Mouse (Mus musculus) ES-E14 (cell line): Measurements from ENCODE around the gene Cxcl16. TPM values are rescaled to one million over a fixed set of nuclear protein-coding genes. Genes with fewer than 3 reads are reported as not detected.
A peak's percentile ranks its signal among the peaks of the same experiment; 100 is the strongest.

Experiments
- DNase-seq: peaks from one replicate; pipeline ENCODE4 v3.0.0-alpha.2; 2013; ENCODE audit warnings: low read depth, low spot score
- H3K27ac ChIP-seq: 2 replicates; pipeline ENCODE4 v1.5.1; 2012; ENCODE audit warnings: low read depth, mild to moderate bottlenecking, low read length, moderate library complexity, mixed read lengths; ENCODE audit not compliant: poor library complexity, insufficient read depth, severe bottlenecking
- H3K36me3 ChIP-seq: 2 replicates; pipeline ENCODE4 v1.6.1; 2012; ENCODE audit warnings: mild to moderate bottlenecking, low read length, moderate library complexity, mixed read lengths; ENCODE audit not compliant: control insufficient read depth, poor library complexity, insufficient read depth, severe bottlenecking
- H3K4me1 ChIP-seq, 2 experiments: fragments of 150-350 bp in 1 of 2; sonication (generic) in 1 of 2; 2 replicates each; pipeline ENCODE4 v1.6.1; 2012; ENCODE audit warnings: low read length in 2 of 2, mild to moderate bottlenecking in 1 of 2, mixed read lengths in 1 of 2; ENCODE audit not compliant: control insufficient read depth in 2 of 2, insufficient read depth in 2 of 2, poor library complexity in 1 of 2
- H3K4me3 ChIP-seq, 2 experiments: fragments of 150-350 bp in 1 of 2; sonication (generic) in 1 of 2; 2 replicates each; pipeline ENCODE4 v1.5.1; 2012; ENCODE audit warnings: low read length in 2 of 2, low read depth in 1 of 2, mild to moderate bottlenecking in 1 of 2, mixed read lengths in 1 of 2; ENCODE audit not compliant: insufficient read depth in 1 of 2, poor library complexity in 1 of 2, severe bottlenecking in 1 of 2
- H3K9ac ChIP-seq: 2 replicates; pipeline ENCODE4 v1.6.1; 2012; ENCODE audit warnings: low read depth, mild to moderate bottlenecking, low read length, mixed read lengths; ENCODE audit not compliant: poor library complexity, insufficient read depth, severe bottlenecking
- H3K9me3 ChIP-seq: fragments of 150-350 bp; sonication (generic); 2 replicates; pipeline ENCODE4 v1.6.1; 2012; ENCODE audit warnings: low read depth, mild to moderate bottlenecking, low read length; ENCODE audit not compliant: control insufficient read depth, insufficient read depth
- HCFC1 ChIP-seq: IDR thresholded peaks from 2 replicates; pipeline ENCODE4 v1.6.1; 2012; ENCODE audit warnings: low read length, inconsistent platforms, borderline replicate concordance; ENCODE audit not compliant: insufficient read depth
- MAFK ChIP-seq: IDR thresholded peaks from 2 replicates; pipeline ENCODE4 v1.6.1; 2014; ENCODE audit warnings: mild to moderate bottlenecking, low read depth, low read length, inconsistent platforms; ENCODE audit not compliant: insufficient read depth
- in situ Hi-C, 2 experiments: fragments of 600-800 bp; cut with MboI; formaldehyde crosslinking; loops; one replicate each; pipeline ENCODE4 v1.15.1; 2025; ENCODE audit warnings: low sequenced_read_pairs in 2 of 2, inconsistent platforms in 1 of 2; ENCODE audit not compliant: unreplicated experiment in 2 of 2
- total RNA-seq: library from RNA; depleted of rRNA; stranded (reverse); fragments of 300-350 nt; gene quantifications from 2 replicates; pipeline ENCODE4 v1.2.3, GENCODE M21; 2012; rRNA removed

The Cxcl16 gene
- total RNA-seq, 1 experiment = 2.9 TPM

DNA sequence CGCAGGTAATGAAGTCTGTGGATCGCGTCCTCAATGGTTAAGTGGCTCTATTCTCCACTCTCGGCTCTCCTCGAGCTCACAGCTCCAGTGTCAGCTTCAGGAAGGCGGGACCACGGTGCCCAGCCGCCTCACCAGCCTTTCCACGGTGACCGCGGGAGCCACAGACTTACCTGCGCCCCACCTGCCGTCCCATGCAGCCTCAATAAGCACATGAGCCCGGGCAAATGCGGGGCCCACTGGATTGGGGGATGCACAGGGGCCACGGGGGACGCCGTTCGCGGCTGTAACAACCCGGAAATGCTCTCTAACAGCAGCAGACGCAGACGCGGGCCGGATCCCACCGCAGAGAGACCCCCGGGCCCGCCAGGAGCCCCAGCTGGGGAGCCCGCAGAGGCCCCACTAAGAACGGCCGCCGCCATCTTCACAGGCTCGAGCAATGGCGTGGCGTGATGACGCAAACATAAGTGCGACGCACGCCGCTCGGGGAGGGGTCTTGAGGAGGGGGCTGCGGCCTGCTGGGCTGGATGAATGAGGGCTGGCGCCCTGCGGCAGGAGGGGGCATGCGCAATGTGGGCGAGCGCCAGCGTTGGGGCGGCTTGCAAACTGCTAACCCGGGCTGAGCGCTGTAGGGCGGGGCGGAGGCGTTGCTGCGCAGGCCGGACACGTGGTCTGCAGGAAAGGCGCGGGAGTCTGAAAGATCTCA lies 50.0 kb downstream of the Cxcl16 start, which contains the start of gene Pelp1:
Pelp1 (minus strand) TSS at position 438 of the 703 bp plus-strand sequence.
- in situ Hi-C loops = no loop called here
- Histone ChIP-seq H3K4me1 (peaks cover 3 to 9% of the 10 kb centered on the region in 2 experiments; a peak in 2 of 4 replicates), H3K9me3 (no peaks in the 10 kb centered on the region), H3K4me3 (peak within 1 kb of the TSS; percentile 87 to 93), H3K27ac (peak within 1 kb of the TSS; percentile 77), H3K36me3 (peaks cover 22% of the 10 kb centered on the region), H3K9ac (peak within 1 kb of the TSS; percentile 96)
- DNase-seq = peak; percentile 96
- TF ChIP-seq HCFC1 = peak; percentile 81
- no peak for TF ChIP-seq MAFK

Other genes with a start within 250 kb of the Cxcl16 start
- gene Slc16a11, start 247.2 kb downstream of the Cxcl16 start, total RNA-seq = 0.98 and 3.0 TPM in 2 replicates
- 10.7 and 12.4 TPM in 2 replicates for gene Slc16a13, start 238.9 kb downstream of the Cxcl16 start, total RNA-seq
- 5.2 and 7.1 TPM in 2 replicates for gene Bcl6b, start 230.2 kb downstream of the Cxcl16 start, total RNA-seq
- gene 0610010K14Rik, start 222.1 kb downstream of the Cxcl16 start, total RNA-seq = 49.9 and 59.4 TPM in 2 replicates
- 2.4 and 4.5 TPM in 2 replicates for gene Gm21988, start 220.2 kb downstream of the Cxcl16 start, total RNA-seq
- 66.0 and 75.1 TPM in 2 replicates for gene Rnasek, start 220.1 kb downstream of the Cxcl16 start, total RNA-seq
- 0.49 and 0.69 TPM in 2 replicates for gene Alox12, start 204.6 kb downstream of the Cxcl16 start, total RNA-seq
- gene Alox12e, start 137.4 kb downstream of the Cxcl16 start, total RNA-seq = 0.16 and 0.27 TPM in 2 replicates
- 0.53 and 1.7 TPM in 2 replicates for gene Alox15, start 108.0 kb downstream of the Cxcl16 start, total RNA-seq
- gene Pelp1, start 50.0 kb downstream of the Cxcl16 start, total RNA-seq = 76.5 and 77.5 TPM in 2 replicates
- 30.6 and 43.1 TPM in 2 replicates for gene Arrb2, start 27.3 kb downstream of the Cxcl16 start, total RNA-seq
- gene Med11, start 8.1 kb downstream of the Cxcl16 start, total RNA-seq = 29.1 and 31.2 TPM in 2 replicates
- 0.54 and 1.5 TPM in 2 replicates for gene Zmynd15, start 551 bp downstream of the Cxcl16 start, total RNA-seq
- gene Tm4sf5, start 45.3 kb upstream of the Cxcl16 start, total RNA-seq = 3.8 and 4.6 TPM in 2 replicates
- not detected in 2 replicates for gene Vmo1, start 54.6 kb upstream of the Cxcl16 start, total RNA-seq
- gene Gltpd2, start 59.2 kb upstream of the Cxcl16 start, total RNA-seq = 0.42 and 0.54 TPM in 2 replicates
- gene Psmb6, start 65.4 kb upstream of the Cxcl16 start, total RNA-seq = 506 and 612 TPM in 2 replicates
- gene Gm40193, start 73.0 kb upstream of the Cxcl16 start, total RNA-seq = not detected in 2 replicates
- gene Pld2, start 80.1 kb upstream of the Cxcl16 start, total RNA-seq = 4.4 and 6.3 TPM in 2 replicates
- 23.0 and 27.5 TPM in 2 replicates for gene Mink1, start 102.9 kb upstream of the Cxcl16 start, total RNA-seq
- 0.45 and 0.53 TPM in 2 replicates for gene 4930544D05Rik, start 155.9 kb upstream of the Cxcl16 start, total RNA-seq
- 1.2 TPM in 1 of 2 replicates, not detected in the other for gene Chrne, start 159.2 kb upstream of the Cxcl16 start, total RNA-seq
- gene Gp1ba, start 179.1 kb upstream of the Cxcl16 start, total RNA-seq = 0.45 and 0.85 TPM in 2 replicates
- 113 and 157 TPM in 2 replicates for gene Rnf167, start 187.3 kb upstream of the Cxcl16 start, total RNA-seq
- 84.5 and 97.4 TPM in 2 replicates for gene Slc25a11, start 187.5 kb upstream of the Cxcl16 start, total RNA-seq
- 474 and 732 TPM in 2 replicates for gene Pfn1, start 194.7 kb upstream of the Cxcl16 start, total RNA-seq
- gene Eno3, start 197.2 kb upstream of the Cxcl16 start, total RNA-seq = 21.1 and 31.7 TPM in 2 replicates
- gene Spag7, start 209.4 kb upstream of the Cxcl16 start, total RNA-seq = 68.0 and 74.5 TPM in 2 replicates
- 3.9 and 5.6 TPM in 2 replicates for gene Camta2, start 228.1 kb upstream of the Cxcl16 start, total RNA-seq
- gene Inca1, start 240.2 kb upstream of the Cxcl16 start, total RNA-seq = 0.48 and 1.2 TPM in 2 replicates
- 25.3 and 29.2 TPM in 2 replicates for gene Kif1c, start 240.6 kb upstream of the Cxcl16 start, total RNA-seq